Mouse (Mus musculus) neural tube, embryonic 13.5 days (tissue): ENCODE results near the gene 4930519P11Rik. TPM values are rescaled to one million over a fixed set of nuclear protein-coding genes. Genes with fewer than 3 reads are reported as not detected.
A peak's percentile ranks its signal among the peaks of the same experiment; 100 is the strongest.

Source experiments
- ATAC-seq: fragments of 200-750 bp; cut with Nextera tagmentation; 2 replicates; pipeline ENCODE4 v1.8.0; 2017; ENCODE audit warnings: low read depth, mild to moderate bottlenecking, moderate TSS enrichment, moderate library complexity
- H3K27ac ChIP-seq: fragments of 300-500 bp; sonication (generic); replicated peaks from 2 replicates; pipeline ENCODE4 v1.5.1; 2015; ENCODE audit warnings: moderate library complexity, mild to moderate bottlenecking, inconsistent platforms
- H3K27me3 ChIP-seq: fragments of 300-500 bp; sonication (generic); 2 replicates; pipeline ENCODE4 v1.6.1; 2015; ENCODE audit warnings: mild to moderate bottlenecking, inconsistent platforms
- H3K36me3 ChIP-seq: fragments of 300-500 bp; sonication (generic); 2 replicates; pipeline ENCODE4 v1.6.1; 2015; ENCODE audit warnings: mild to moderate bottlenecking, inconsistent platforms
- H3K4me1 ChIP-seq: fragments of 300-500 bp; sonication (generic); replicated peaks from 2 replicates; pipeline ENCODE4 v1.6.1; 2015; ENCODE audit warnings: inconsistent platforms
- H3K4me2 ChIP-seq: fragments of 300-500 bp; sonication (generic); 2 replicates; pipeline ENCODE4 v1.6.1; 2015; ENCODE audit warnings: inconsistent platforms, mild to moderate bottlenecking, moderate library complexity
- H3K4me3 ChIP-seq: fragments of 300-500 bp; sonication (generic); 2 replicates; pipeline ENCODE4 v1.5.1; 2015; ENCODE audit warnings: mild to moderate bottlenecking, inconsistent platforms
- H3K9ac ChIP-seq: fragments of 300-500 bp; sonication (generic); 2 replicates; pipeline ENCODE4 v1.6.1; 2015; ENCODE audit warnings: moderate library complexity, mild to moderate bottlenecking, inconsistent platforms
- H3K9me3 ChIP-seq: fragments of 300-500 bp; sonication (generic); 2 replicates; pipeline ENCODE4 v1.6.1; 2016; ENCODE audit warnings: inconsistent platforms
- WGBS: fragments of 180-500 bp; shearing (Covaris S2); methylation state at CpG from one replicate; pipeline ENCODE4 v1.1.7; 2015; 5-methylcytosine and 5-hydroxymethylcytosine counted together
- polyA plus RNA-seq: library from polyadenylated mRNA; unstranded; fragments of >200 nt; fragmentation: Nextera tagmentation; extraction: Ambion mirVana; gene quantifications from 2 replicates; pipeline ENCODE4 v1.2.1, GENCODE M21; 2015

The 4930519P11Rik gene
- polyA plus RNA-seq, 1 experiment from 2014 or later: 1.0 TPM

DNA sequence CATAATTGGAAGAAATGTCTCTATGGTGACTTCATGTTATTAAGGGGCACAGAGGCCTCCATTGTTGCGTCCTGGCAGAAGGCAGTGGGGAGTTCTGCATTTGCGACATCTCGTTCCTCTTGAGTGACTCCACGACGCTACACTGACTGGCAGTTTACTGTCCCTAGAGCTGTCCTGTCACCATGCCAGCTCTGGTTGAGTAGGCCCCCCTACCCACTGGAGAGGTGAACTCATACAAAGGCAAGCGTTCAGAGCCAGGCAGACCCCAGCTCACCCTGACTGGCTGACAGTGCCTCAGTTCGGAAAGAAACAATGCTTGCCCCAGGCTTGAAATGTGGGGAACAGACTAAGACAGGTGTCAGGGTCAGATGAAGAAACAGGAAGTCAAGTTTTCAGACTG is 39.0 kb downstream of the 4930519P11Rik start:
- H3K27me3 ChIP-seq: no peaks in the 10 kb centered on the region
- no peaks in the 10 kb centered on the region for H3K36me3 ChIP-seq
- H3K4me2 ChIP-seq: no peak overlapping the region
- H3K4me3 ChIP-seq: no peak overlapping the region
- H3K4me1 ChIP-seq: peaks cover 32% of the 10 kb centered on the region
- no peak overlapping the region for H3K27ac ChIP-seq
- H3K9ac ChIP-seq: no peak overlapping the region
- ATAC-seq: no peak
- H3K9me3 ChIP-seq: no peaks in the 10 kb centered on the region
- 23% methylated on average over 7 of the region's 7 CpGs for WGBS

DNA sequence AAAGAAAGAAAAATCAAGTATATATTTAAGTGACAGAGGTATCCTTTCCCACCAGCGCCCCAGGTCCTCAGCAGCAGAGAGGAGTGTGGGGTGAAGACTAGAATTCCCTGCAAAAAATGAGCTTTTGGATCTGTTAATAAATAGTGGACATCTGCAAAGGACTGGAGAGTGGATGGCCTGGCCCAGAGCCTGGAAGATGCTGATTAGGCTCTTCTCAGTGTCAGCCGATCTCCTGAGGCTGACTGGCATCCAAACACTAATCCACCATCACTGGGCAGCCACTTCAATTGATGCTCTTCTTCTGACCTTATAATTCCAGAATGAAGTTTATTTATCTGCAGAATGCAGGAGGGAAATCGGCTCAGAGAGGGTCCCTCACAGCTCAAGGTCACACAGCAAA is 40.2 kb downstream of the 4930519P11Rik start:
- Histone ChIP-seq H3K27ac (no peak overlapping the region), H3K36me3 (no peaks in the 10 kb centered on the region), H3K9me3 (no peaks in the 10 kb centered on the region), H3K27me3 (no peaks in the 10 kb centered on the region), H3K4me1 (peaks cover 44% of the 10 kb centered on the region), H3K4me3 (no peak overlapping the region), H3K4me2 (no peak overlapping the region), H3K9ac (no peak overlapping the region)
- ATAC-seq: no peak
- 82% methylated on average over 3 of the region's 3 CpGs for WGBS

DNA sequence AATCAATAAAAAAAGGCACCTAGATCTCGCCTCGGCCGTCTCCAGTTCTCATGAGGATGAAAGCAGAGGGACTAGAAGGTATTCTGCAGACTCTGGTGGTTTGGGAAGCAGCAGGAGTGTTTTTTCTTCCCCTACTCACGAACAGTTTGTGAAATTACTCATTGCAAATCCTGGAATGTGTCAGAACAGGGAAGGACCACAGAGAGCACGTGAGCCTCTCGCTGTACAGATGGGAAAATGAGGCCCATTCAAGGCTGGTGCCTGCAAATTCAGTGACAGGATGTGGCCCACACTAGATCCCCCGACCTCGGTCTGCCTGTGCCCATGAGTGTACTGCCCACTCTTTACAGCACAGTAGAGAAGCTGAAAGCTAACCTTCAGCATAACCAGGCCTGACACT is 41.3 kb downstream of the 4930519P11Rik start:
- H3K9ac ChIP-seq: no peak overlapping the region
- no peak for ATAC-seq

DNA sequence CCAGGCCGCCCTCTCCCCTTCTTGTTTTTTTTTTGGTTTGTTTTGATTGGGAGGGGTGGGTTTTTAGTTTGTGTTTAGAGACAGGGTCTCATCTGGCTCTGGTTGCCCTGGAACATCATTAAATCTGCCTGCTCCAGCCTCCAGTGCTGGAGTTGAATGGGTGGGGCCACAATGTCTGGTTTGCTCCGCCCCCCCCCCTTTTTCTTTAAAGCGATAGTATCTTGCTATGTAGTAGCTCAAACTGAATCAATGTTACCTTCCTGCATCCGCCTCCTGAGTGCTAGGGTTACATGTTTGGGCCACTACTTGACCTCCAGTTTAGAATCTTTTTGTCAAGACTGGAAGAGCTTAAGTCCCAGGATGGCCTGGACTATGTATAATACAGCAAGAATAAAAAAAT is 42.0 kb downstream of the 4930519P11Rik start:
- no peaks in the 10 kb centered on the region for H3K9me3 ChIP-seq
- no peaks in the 10 kb centered on the region for H3K27me3 ChIP-seq
- 83% methylated on average over 4 of the region's 4 CpGs for WGBS
- no peak overlapping the region for H3K4me3 ChIP-seq
- no peaks in the 10 kb centered on the region for H3K36me3 ChIP-seq
- H3K4me2 ChIP-seq: no peak overlapping the region
- no peak overlapping the region for H3K9ac ChIP-seq
- H3K4me1 ChIP-seq: peaks cover 44% of the 10 kb centered on the region
- no peak overlapping the region for H3K27ac ChIP-seq
- ATAC-seq: no peak

More for the DNA sequence above, 41.3 kb downstream of the 4930519P11Rik start:
- no peak overlapping the region for H3K4me2 ChIP-seq
- H3K27ac ChIP-seq: no peak overlapping the region; the same call in 1 of the 2 replicates
- H3K4me3 ChIP-seq: no peak overlapping the region
- 72% methylated on average over 8 of the region's 8 CpGs for WGBS
- no peaks in the 10 kb centered on the region for H3K36me3 ChIP-seq
- H3K4me1 ChIP-seq: peaks cover 42% of the 10 kb centered on the region
- H3K9me3 ChIP-seq: no peaks in the 10 kb centered on the region
- H3K27me3 ChIP-seq: no peaks in the 10 kb centered on the region

DNA sequence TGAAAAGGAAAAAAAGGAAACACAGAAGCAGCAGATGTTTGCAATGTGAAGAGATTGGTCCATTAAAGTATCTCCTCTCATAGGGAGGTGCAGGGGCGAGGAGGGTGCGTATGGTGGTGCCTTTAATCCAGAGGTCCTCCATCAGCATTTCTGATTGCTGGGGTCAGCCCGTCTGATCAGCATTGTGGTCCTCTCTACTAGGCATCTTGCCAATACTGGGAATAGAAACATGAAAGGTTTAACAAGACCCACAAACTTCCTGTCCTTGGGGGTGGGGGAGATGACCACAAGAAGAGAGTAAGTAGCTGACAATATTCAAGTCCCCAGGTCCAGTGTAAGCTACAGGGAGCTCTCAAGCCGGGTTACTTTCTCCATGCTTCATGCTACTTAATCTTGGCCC is 42.6 kb downstream of the 4930519P11Rik start:
- Histone ChIP-seq H3K4me1 (peaks cover 50% of the 10 kb centered on the region), H3K36me3 (no peaks in the 10 kb centered on the region), H3K4me2 (peak overlapping the region; percentile 87), H3K9ac (peak overlapping the region; percentile 67; the same call in 1 of the 2 replicates), H3K4me3 (peak overlapping the region; percentile 79), H3K27ac (0 out of 2 replicates have a peak overlapping the region, but pooled peaks have one; percentile 74), H3K27me3 (no peaks in the 10 kb centered on the region), H3K9me3 (no peaks in the 10 kb centered on the region)
- 60% methylated on average over 4 of the region's 4 CpGs for WGBS
- ATAC-seq: no peak

DNA sequence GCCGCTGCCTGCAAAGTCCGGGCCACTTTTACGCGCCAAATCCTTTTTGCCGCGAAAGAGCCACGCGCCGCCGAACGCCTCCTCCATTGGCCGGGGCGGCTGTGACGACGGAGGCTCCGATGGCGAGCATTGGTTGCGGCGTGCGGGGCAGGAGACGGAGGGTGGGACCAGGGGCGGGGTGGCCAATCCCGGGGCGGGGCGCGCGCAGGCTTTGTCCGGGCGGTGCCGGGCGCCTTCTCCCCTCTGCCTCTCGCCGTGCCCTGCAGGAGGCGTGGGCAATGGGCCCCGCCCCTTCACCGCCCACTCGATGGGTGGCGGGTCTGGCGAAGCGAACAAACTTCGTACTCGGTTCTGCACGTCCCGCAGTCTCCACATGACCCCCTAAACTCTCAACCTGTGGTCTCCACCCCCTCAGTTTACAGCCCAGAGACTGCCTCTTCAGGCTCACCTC is 43.4 kb downstream of the 4930519P11Rik start, which contains the start of gene E2f1:
Gene E2f1 (minus strand): TSS at position 57 of the 451 bp plus-strand sequence.
- H3K27me3 ChIP-seq: no peaks in the 10 kb centered on the region
- H3K4me3 ChIP-seq: peak within 1 kb of the TSS; percentile 79
- under 1% methylated on average over 28 of the region's 44 CpGs for WGBS
- peak within 1 kb of the TSS; percentile 71 for H3K9ac ChIP-seq
- peak within 1 kb of the TSS; percentile 77 for H3K27ac ChIP-seq
- H3K4me1 ChIP-seq: peaks cover 56% of the 10 kb centered on the region
- H3K9me3 ChIP-seq: no peaks in the 10 kb centered on the region
- H3K4me2 ChIP-seq: peak within 1 kb of the TSS; percentile 87
- no peaks in the 10 kb centered on the region for H3K36me3 ChIP-seq
- ATAC-seq: peak; percentile 98

DNA sequence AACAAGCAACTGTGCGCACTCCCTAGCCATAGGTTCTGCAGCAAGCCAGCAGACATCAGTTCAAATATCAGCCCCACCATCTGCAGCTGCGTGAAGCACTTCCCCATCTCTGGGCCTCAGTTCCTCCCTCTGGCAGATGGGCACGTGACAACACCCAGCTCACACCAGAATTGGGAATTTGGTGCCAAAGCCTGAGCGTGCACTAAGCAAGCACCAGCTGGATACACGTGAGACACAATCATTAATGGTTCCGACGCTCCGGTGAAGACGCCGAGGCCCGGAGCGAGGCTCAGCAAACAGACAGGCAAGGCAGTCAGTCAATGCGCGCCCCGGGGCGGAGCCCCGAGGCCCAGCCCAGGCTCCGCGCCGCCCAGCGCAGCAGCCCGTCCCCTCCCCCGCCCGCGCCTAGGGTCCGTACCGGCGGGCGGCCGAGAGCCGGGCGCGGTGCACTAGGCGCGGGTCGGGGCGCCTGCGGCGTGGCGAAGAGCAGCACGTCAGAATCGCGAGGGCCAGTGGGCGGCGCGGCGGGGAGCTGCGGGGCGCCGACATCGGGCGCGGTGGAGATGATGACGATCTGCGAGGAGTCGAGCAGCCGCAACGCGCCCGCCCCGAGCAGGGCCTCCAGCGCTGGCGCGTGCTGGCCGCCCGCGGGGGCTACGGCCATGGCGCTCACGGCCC is 44.0 kb downstream of the 4930519P11Rik start:
- no peaks in the 10 kb centered on the region for H3K27me3 ChIP-seq
- peak overlapping the region; percentile 87 for H3K4me2 ChIP-seq
- H3K4me1 ChIP-seq: peaks cover 54% of the 10 kb centered on the region
- ATAC-seq: peak; percentile 55
- no peaks in the 10 kb centered on the region for H3K9me3 ChIP-seq
- peak overlapping the region; percentile 77 for H3K27ac ChIP-seq
- H3K4me3 ChIP-seq: peak overlapping the region; percentile 79
- H3K9ac ChIP-seq: peak overlapping the region; percentile 71
- under 1% methylated on average over 66 of the region's 70 CpGs for WGBS
- no peaks in the 10 kb centered on the region for H3K36me3 ChIP-seq

DNA sequence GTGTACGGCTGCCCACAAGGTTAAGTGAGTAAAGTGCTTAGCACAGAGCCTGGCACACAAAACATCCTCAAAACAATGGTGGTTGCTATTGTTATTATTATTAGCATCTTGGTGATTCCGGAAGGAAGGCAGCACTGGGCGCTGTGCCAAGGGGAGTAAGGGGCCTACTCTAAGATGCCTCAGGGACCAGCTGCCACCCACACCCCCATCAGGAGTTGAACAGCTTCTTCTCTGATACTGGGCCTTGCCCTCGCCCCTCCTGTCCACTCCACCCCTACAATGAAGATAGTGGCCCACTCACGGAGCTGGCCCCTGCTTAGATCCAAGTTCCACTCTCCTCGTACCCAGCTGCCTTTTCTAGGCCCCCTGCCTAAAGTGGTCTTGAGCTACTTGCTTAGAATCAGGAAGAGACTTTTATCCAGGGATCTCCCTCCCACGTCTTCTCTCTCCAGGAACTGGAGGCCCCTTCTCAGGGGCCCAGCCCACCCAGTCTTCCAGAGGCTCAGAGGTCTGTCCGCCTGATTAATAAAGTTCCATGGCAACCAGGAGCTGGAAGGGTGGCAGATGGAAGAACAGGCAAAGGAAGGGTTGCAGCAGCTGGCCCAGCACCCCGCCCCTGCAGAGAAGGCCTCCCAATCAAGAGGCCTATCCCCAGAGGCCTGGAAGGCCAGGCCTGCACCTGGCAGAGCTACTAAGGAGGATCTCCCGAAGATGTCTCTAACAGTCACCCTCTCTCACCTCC is 44.7 kb downstream of the 4930519P11Rik start:
- Histone ChIP-seq H3K4me3 (peak overlapping the region; percentile 79), H3K4me2 (peak overlapping the region; percentile 87), H3K27me3 (no peaks in the 10 kb centered on the region), H3K27ac (peak overlapping the region; percentile 77), H3K9me3 (no peaks in the 10 kb centered on the region), H3K9ac (peak overlapping the region; percentile 71), H3K36me3 (no peaks in the 10 kb centered on the region), H3K4me1 (peaks cover 52% of the 10 kb centered on the region)
- 8% methylated on average over 10 of the region's 10 CpGs for WGBS
- peak; percentile 10; the same call in 1 of the 2 replicates for ATAC-seq

DNA sequence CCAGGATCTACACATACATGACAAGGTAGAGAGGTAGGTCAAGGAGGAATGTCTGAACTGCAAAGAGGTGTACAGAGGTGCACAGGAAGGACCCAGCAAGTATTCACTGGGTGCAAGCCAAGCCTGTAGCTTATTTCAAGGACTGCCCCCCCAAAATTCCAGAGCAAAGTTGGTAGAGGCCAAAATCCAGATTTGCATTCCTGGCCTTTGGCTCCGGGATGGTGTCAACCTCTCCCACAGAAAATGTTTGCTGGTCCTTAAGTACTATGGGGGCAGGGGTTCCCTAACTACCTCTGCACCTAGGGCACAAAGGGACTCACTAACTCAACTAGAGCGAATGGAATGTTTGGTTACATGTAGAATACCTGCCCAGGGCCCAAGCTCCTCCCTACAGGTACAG is 45.5 kb downstream of the 4930519P11Rik start:
- 74% methylated on average over 2 of the region's 2 CpGs for WGBS
- Histone ChIP-seq H3K4me3 (peak overlapping the region; percentile 79), H3K36me3 (no peaks in the 10 kb centered on the region), H3K9me3 (no peaks in the 10 kb centered on the region), H3K27me3 (no peaks in the 10 kb centered on the region), H3K4me1 (peaks cover 52% of the 10 kb centered on the region), H3K4me2 (peak overlapping the region; percentile 87), H3K27ac (peak overlapping the region; percentile 77), H3K9ac (no peak overlapping the region)
- no peak for ATAC-seq

DNA sequence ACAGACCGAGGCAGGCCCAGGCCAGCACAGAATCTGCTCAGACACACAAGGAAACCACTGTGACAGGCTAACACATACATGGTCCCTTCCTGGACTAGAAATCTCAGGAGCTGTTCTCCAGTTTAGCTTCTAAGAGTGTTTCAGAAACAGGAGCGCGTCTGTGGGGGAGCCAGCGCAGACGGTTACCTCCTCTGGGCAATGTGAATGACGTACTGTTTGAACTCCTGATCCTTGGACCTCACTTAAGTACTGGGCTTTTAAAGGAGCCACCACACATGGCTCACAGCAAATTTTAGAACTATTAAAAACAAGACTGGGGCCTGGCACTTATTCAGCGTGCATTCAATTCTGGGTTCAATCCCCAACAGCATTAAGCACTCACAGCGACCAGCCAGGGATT is 46.6 kb downstream of the 4930519P11Rik start:
- Histone ChIP-seq H3K4me3 (no peak overlapping the region), H3K9me3 (no peaks in the 10 kb centered on the region), H3K4me1 (peaks cover 52% of the 10 kb centered on the region), H3K36me3 (no peaks in the 10 kb centered on the region), H3K4me2 (0 out of 2 replicates have a peak overlapping the region, but pooled peaks have one; percentile 9), H3K9ac (0 out of 2 replicates have a peak overlapping the region, but pooled peaks have one; percentile 31), H3K27ac (0 out of 2 replicates have a peak overlapping the region, but pooled peaks have one; percentile 18), H3K27me3 (no peaks in the 10 kb centered on the region)
- no peak for ATAC-seq
- 36% methylated on average over 8 of the region's 8 CpGs for WGBS

DNA sequence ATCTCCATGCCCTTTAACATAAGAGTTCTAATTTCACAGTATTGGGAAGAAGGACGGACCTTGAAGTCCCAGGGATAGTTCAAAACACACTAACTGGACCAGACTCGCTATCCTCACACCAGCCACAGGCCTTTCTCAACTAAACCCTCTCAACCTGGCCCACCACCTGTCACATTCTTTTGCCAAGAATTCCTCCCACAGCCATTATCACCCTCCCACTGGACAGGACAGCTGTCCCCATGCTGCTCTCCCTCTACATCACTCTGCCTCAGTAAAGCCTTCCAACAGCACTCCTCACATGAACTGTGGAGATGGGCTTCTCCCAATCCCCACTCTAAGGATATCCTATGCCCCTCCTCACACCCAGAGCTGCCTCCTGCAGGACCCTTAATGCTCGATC is 47.7 kb downstream of the 4930519P11Rik start:
- H3K4me2 ChIP-seq: no peak overlapping the region
- H3K4me1 ChIP-seq: peaks cover 44% of the 10 kb centered on the region
- H3K36me3 ChIP-seq: no peaks in the 10 kb centered on the region
- ATAC-seq: no peak
- H3K27ac ChIP-seq: no peak overlapping the region
- no peak overlapping the region for H3K4me3 ChIP-seq
- WGBS: 62% methylated on average over 3 of the region's 3 CpGs
- no peaks in the 10 kb centered on the region for H3K9me3 ChIP-seq
- H3K27me3 ChIP-seq: no peaks in the 10 kb centered on the region
- H3K9ac ChIP-seq: no peak overlapping the region

DNA sequence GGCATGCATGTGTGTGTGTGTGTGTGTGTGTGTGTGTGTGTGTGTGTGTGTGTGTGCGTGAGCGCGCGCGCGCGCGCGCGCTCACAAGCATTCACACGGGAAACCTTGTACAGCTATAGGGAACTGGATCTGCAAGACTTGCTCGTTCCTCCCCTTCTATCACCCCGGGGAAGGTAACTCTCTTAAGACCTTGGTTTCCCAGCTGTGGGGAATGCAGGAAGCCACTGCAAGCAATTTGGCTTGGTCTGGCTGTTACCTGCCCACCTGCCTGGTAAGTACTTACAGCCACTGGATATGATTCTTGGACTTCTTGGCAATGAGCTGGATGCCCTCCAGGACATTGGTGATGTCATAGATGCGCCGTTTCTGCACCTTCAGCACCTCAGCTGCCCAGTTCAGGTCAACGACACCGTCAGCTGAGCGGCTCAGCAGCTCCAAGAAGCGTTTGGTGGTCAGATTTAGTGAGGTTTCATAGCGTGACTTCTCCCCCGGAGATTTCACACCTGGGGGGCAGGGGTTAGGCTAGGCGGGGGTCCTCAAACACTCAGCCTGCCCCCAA is 49.5 kb downstream of the 4930519P11Rik start:
- 92% methylated on average over 22 of the region's 22 CpGs for WGBS
- Histone ChIP-seq H3K27me3 (no peaks in the 10 kb centered on the region), H3K9me3 (no peaks in the 10 kb centered on the region), H3K4me3 (no peak overlapping the region), H3K9ac (no peak overlapping the region), H3K4me1 (peaks cover 44% of the 10 kb centered on the region), H3K36me3 (no peaks in the 10 kb centered on the region), H3K4me2 (no peak overlapping the region), H3K27ac (no peak overlapping the region)
- ATAC-seq: no peak
